Mouse (Mus musculus): Measurements from ENCODE around the gene Tpi1.

DNA sequence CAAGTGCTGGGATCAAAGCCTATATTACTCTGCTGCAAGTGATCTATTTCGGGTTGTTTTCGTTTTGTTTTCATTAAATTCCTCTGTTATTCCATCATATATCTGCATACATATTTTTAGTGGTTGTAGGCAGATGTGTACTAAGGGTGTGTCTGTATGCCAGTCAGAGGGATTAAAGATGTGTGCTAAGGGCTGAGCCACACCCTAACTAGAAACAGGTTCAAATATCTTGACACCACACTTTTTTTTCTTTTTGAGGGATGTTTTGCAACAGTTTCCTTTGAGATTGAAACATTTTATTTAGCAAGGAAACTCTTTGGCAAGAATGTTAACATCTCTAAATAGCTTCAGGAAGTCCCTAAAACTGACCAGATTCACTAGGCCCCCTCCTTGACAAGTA, 17.9 kb downstream of the Tpi1 start:
- TF ChIP-seq CTCF (IDR thresholded peaks at IDR 0.05; ENCODE audit: borderline replicate concordance, control insufficient read depth, extremely low read depth, insufficient read depth, low read length, poor library complexity) (no peak), POLR2A (IDR thresholded peaks at IDR 0.05; ENCODE audit: control insufficient read depth, extremely low read depth, insufficient read depth, low read length, poor library complexity) (no peak)

Measured in thymus, adult 2 months (tissue).